Mouse (Mus musculus): Measurements from ENCODE around the gene Lbx2.
A peak's percentile ranks its signal among the peaks of the same experiment; 100 is the strongest.

Lbx2 gene

GRCm38 (mm10) chr6:83070311-83071219 lies 15.6 kb upstream of the Lbx2 start:
- no peak for DNase-seq (ENCODE audit: low read depth, low spot score)

GRCm38 (mm10) chr6:83071220-83071619 lies 14.9 kb upstream of the Lbx2 start:
- no peak for DNase-seq (ENCODE audit: low read depth, low spot score)

GRCm38 (mm10) chr6:83074979-83075378 lies 11.2 kb upstream of the Lbx2 start:
- DNase-seq (ENCODE audit: low read depth, low spot score) = no peak

- DNase-seq (ENCODE audit: low read depth, low spot score) = peak; percentile 14
Measured at GRCm38 (mm10) chr6:83077630-83078323, 8.4 kb upstream of the Lbx2 start, which contains the start of gene Pcgf1. TSS of gene Pcgf1 (plus strand) at chr6:83077869.

- DNase-seq (ENCODE audit: low read depth, low spot score) = peak; percentile 98
Measured at GRCm38 (mm10) chr6:83078324-83078858, 7.8 kb upstream of the Lbx2 start.

GRCm38 (mm10) chr6:83080210-83080609 lies 6.0 kb upstream of the Lbx2 start:
- no peak for DNase-seq (ENCODE audit: low read depth, low spot score)

GRCm38 (mm10) chr6:83083497-83083896 lies 2.7 kb upstream of the Lbx2 start:
- DNase-seq (ENCODE audit: low read depth, low spot score) = no peak

- DNase-seq (ENCODE audit: low read depth, low spot score) = no peak
Measured at GRCm38 (mm10) chr6:83084477-83084876, 1.7 kb upstream of the Lbx2 start.

GRCm38 (mm10) chr6:83087205-83087925 lies 1.2 kb downstream of the Lbx2 start:
- peak; percentile 51 for DNase-seq (ENCODE audit: low read depth, low spot score)

- no peak for DNase-seq (ENCODE audit: low read depth, low spot score)
Measured at GRCm38 (mm10) chr6:83087926-83088260, 1.7 kb downstream of the Lbx2 start.

GRCm38 (mm10) chr6:83092416-83093127 lies 6.4 kb downstream of the Lbx2 start:
- no peak for DNase-seq (ENCODE audit: low read depth, low spot score)

GRCm38 (mm10) chr6:83095968-83096367 lies 9.8 kb downstream of the Lbx2 start:
- no peak for DNase-seq (ENCODE audit: low read depth, low spot score)

- no peak for DNase-seq (ENCODE audit: low read depth, low spot score)
Measured at GRCm38 (mm10) chr6:83098411-83098810, 12.2 kb downstream of the Lbx2 start.

GRCm38 (mm10) chr6:83101316-83101687 lies 15.1 kb downstream of the Lbx2 start, which contains the start of the genes Ccdc142 and Gm42688:
TSS of gene Ccdc142 (plus strand) at chr6:83101601.
TSS of gene Gm42688 (plus strand) at chr6:83101617.
- DNase-seq (ENCODE audit: low read depth, low spot score) = peak; percentile 89

- no peak for DNase-seq (ENCODE audit: low read depth, low spot score)
Measured at GRCm38 (mm10) chr6:83101688-83102556, 15.8 kb downstream of the Lbx2 start.

GRCm38 (mm10) chr6:83103130-83103650 lies 17.0 kb downstream of the Lbx2 start:
- no peak for DNase-seq (ENCODE audit: low read depth, low spot score)

- no peak for DNase-seq (ENCODE audit: low read depth, low spot score)
Measured at GRCm38 (mm10) chr6:83104158-83104557, 18.0 kb downstream of the Lbx2 start.

GRCm38 (mm10) chr6:83107566-83108400 lies 21.6 kb downstream of the Lbx2 start:
- DNase-seq (ENCODE audit: low read depth, low spot score) = no peak

Measured in skeletal muscle tissue, adult 2 months (tissue).